19 mouse cellular contexts compared by ENCODE assay signal in genomic region chr15:103335488-103336235, GRCm38 (mm10). TPM values are rescaled to one million over a fixed set of nuclear protein-coding genes. Genes with fewer than 3 reads are reported as not detected.
A peak's percentile ranks its signal among the peaks of the same experiment; 100 is the strongest.
DNase-seq lines count a peak whose midpoint lies in the region; ATAC-seq and TF ChIP-seq lines count a peak whose summit lies in the region.
"Had no signal": no experiment of that assay in that cellular context is flagged by ENCODE, and none has a peak within 500 bp of the region (broad histone marks: within the 10 kb centered on the region; RNA-seq: fewer than 3 reads in every experiment).

No protein-coding gene starts in this region.

- H3K9me3 ChIP-seq in forebrain, postnatal 0 days (ENCODE audit: low read length): no peaks in the 10 kb centered on the region
- no peaks in the 10 kb centered on the region for H3K9me3 ChIP-seq in forebrain, embryonic 16.5 days (ENCODE audit: control insufficient read depth, low read length)
- H3K9me3 ChIP-seq in megakaryocyte, embryonic 14.5 days: no peaks in the 10 kb centered on the region
- H3K9me3 ChIP-seq in embryonic facial prominence, embryonic 10.5 days: no peaks in the 10 kb centered on the region
- no peaks in the 10 kb centered on the region for H3K9me3 ChIP-seq in neural tube, embryonic 15.5 days (replicated peaks)
- H3K9me3 ChIP-seq: limb, embryonic 12.5 days; liver, embryonic 15.5 days had no signal

- no peak overlapping the region for H3K4me3 ChIP-seq in forebrain, postnatal 0 days (ENCODE audit: low read depth, low read length)
- no peak overlapping the region for H3K4me3 ChIP-seq in forebrain, embryonic 16.5 days (replicated peaks; ENCODE audit: low read length)
- H3K4me3 ChIP-seq in megakaryocyte, embryonic 14.5 days (replicated peaks): peak overlapping the region; percentile 67
- H3K4me3 ChIP-seq in embryonic facial prominence, embryonic 10.5 days: peak overlapping the region; percentile 3; the same call in 1 of the 2 replicates
- no peak overlapping the region for H3K4me3 ChIP-seq in neural tube, embryonic 15.5 days (replicated peaks)
- H3K4me3 ChIP-seq: limb, embryonic 12.5 days; liver, embryonic 15.5 days had no signal

- no peak for TF ChIP-seq CTCF in forebrain, postnatal 0 days (IDR thresholded peaks at IDR 0.05; ENCODE audit: low read depth)

- H3K27me3 ChIP-seq in forebrain, postnatal 0 days (ENCODE audit: insufficient read depth, low read length): no peaks in the 10 kb centered on the region; the same call in 1 of the 2 replicates
- H3K27me3 ChIP-seq in forebrain, embryonic 16.5 days (replicated peaks; ENCODE audit: control insufficient read depth, insufficient read depth, low read length): peaks cover 6% of the 10 kb centered on the region
- no peaks in the 10 kb centered on the region for H3K27me3 ChIP-seq in megakaryocyte, embryonic 14.5 days (replicated peaks)
- H3K27me3 ChIP-seq in embryonic facial prominence, embryonic 10.5 days (replicated peaks; ENCODE audit: low read depth, poor library complexity, severe bottlenecking): peaks cover 45% of the 10 kb centered on the region
- peaks cover 10% of the 10 kb centered on the region for H3K27me3 ChIP-seq in neural tube, embryonic 15.5 days (replicated peaks)

- H3K27ac ChIP-seq in forebrain, postnatal 0 days (ENCODE audit: low read depth, low read length): peak overlapping the region; percentile 40; the same call in 1 of the 2 replicates
- H3K27ac ChIP-seq in forebrain, embryonic 16.5 days (ENCODE audit: low read length): no peak overlapping the region
- H3K27ac ChIP-seq in embryonic facial prominence, embryonic 10.5 days (replicated peaks): no peak overlapping the region; the same call in 1 of the 2 replicates
- peak overlapping the region; percentile 1; the same call in 1 of the 2 replicates for H3K27ac ChIP-seq in neural tube, embryonic 15.5 days (replicated peaks)
- H3K27ac ChIP-seq: hindbrain, embryonic 14.5 days; limb, embryonic 12.5 days; liver, embryonic 15.5 days had no signal

- DNase-seq in forebrain, postnatal 0 days: no peak
- DNase-seq in embryonic facial prominence, embryonic 10.5 days (ENCODE audit: low spot score): no peak
- no peak for DNase-seq in testis, postnatal 14 days (ENCODE audit: low spot score)
- DNase-seq: cerebellum, adult 11 months; heart, adult 11 months; kidney, adult 2 months; kidney, postnatal 36 days; lung, postnatal 14 days; thymus, postnatal 25 days had no signal

- H3K9ac ChIP-seq in forebrain, postnatal 0 days: no peak overlapping the region
- no peak overlapping the region for H3K9ac ChIP-seq in forebrain, embryonic 16.5 days (replicated peaks; ENCODE audit: low read depth, low read length)
- H3K9ac ChIP-seq in neural tube, embryonic 15.5 days (replicated peaks): no peak overlapping the region
- H3K9ac ChIP-seq: hindbrain, embryonic 14.5 days; limb, embryonic 12.5 days; liver, embryonic 15.5 days had no signal

- H3K36me3 ChIP-seq in forebrain, postnatal 0 days (ENCODE audit: insufficient read depth): no peaks in the 10 kb centered on the region
- H3K36me3 ChIP-seq in forebrain, embryonic 16.5 days (ENCODE audit: control insufficient read depth, insufficient read depth): no peaks in the 10 kb centered on the region
- peaks cover 78% of the 10 kb centered on the region for H3K36me3 ChIP-seq in megakaryocyte, embryonic 14.5 days (replicated peaks; ENCODE audit: low read length)
- no peaks in the 10 kb centered on the region for H3K36me3 ChIP-seq in embryonic facial prominence, embryonic 10.5 days (replicated peaks)
- no peaks in the 10 kb centered on the region for H3K36me3 ChIP-seq in neural tube, embryonic 15.5 days
- H3K36me3 ChIP-seq: limb, embryonic 12.5 days; liver, embryonic 15.5 days had no signal

- 24% methylated on average over 7 of the region's 7 CpGs for WGBS in forebrain, postnatal 0 days
- WGBS in forebrain, embryonic 16.5 days: 20% methylated on average over 7 of the region's 7 CpGs
- WGBS in embryonic facial prominence, embryonic 10.5 days: 21% methylated on average over 7 of the region's 7 CpGs
- 24% methylated on average over 7 of the region's 7 CpGs for WGBS in neural tube, embryonic 15.5 days

- H3K4me2 ChIP-seq in forebrain, postnatal 0 days (ENCODE audit: low read depth): no peak overlapping the region
- H3K4me2 ChIP-seq in forebrain, embryonic 16.5 days (ENCODE audit: low read length): no peak overlapping the region
- no peak overlapping the region for H3K4me2 ChIP-seq in neural tube, embryonic 15.5 days
- H3K4me2 ChIP-seq: hindbrain, embryonic 14.5 days; limb, embryonic 12.5 days; liver, embryonic 15.5 days had no signal

- no peaks in the 10 kb centered on the region for H3K4me1 ChIP-seq in forebrain, postnatal 0 days (ENCODE audit: insufficient read depth)
- peaks cover 15% of the 10 kb centered on the region for H3K4me1 ChIP-seq in forebrain, embryonic 16.5 days (replicated peaks; ENCODE audit: control insufficient read depth, insufficient read depth, low read length)
- peaks cover 85% of the 10 kb centered on the region for H3K4me1 ChIP-seq in megakaryocyte, embryonic 14.5 days
- H3K4me1 ChIP-seq in embryonic facial prominence, embryonic 10.5 days: peaks cover 84% of the 10 kb centered on the region
- H3K4me1 ChIP-seq in neural tube, embryonic 15.5 days: peaks cover 37% of the 10 kb centered on the region

- ATAC-seq in forebrain, postnatal 0 days: no peak
- ATAC-seq in forebrain, embryonic 16.5 days: no peak
- ATAC-seq in megakaryocyte, adult 5-6 weeks (ENCODE audit: poor library complexity, severe bottlenecking): no peak
- ATAC-seq in neural tube, embryonic 15.5 days (ENCODE audit: low FRiP score): no peak

RNA-seq across cellular contexts. Expression of gene Zfp385a, which starts 4.2 kb away (rescaled TPM):
- 11.6 and 13.0 TPM in 2 replicates for total RNA-seq in forebrain, postnatal 0 days (2014; rRNA removed)
- 20.5 and 21.3 TPM in 2 replicates for polyA plus RNA-seq in forebrain, postnatal 0 days (2015; fragmentation: Nextera tagmentation; extraction: Ambion mirVana)
- 12.2 and 13.1 TPM in 2 replicates for polyA plus RNA-seq in forebrain, embryonic 16.5 days (2015; fragmentation: Nextera tagmentation; extraction: Ambion mirVana)
- 1,319 and 2,156 TPM in 2 replicates for polyA plus RNA-seq in megakaryocyte, embryonic 14.5 days (2012; ENCODE audit: insufficient read depth, low replicate concordance)
- total RNA-seq in megakaryocyte, adult 5-6 weeks (2015): 35.8 and 40.1 TPM in 2 replicates
- 6.8 and 9.4 TPM in 2 replicates for total RNA-seq in megakaryocyte, adult 5-6 weeks (2017)
- 22.1 and 22.7 TPM in 2 replicates for polyA plus RNA-seq in embryonic facial prominence, embryonic 10.5 days (2016; fragmentation: Nextera tagmentation; extraction: Ambion mirVana)
- polyA plus RNA-seq in neural tube, embryonic 15.5 days (2015; fragmentation: Nextera tagmentation; extraction: Ambion mirVana): 18.6 and 19.9 TPM in 2 replicates

RNA-seq across cellular contexts. Expression of gene Gpr84, which starts 25.2 kb away (rescaled TPM):
- total RNA-seq in forebrain, postnatal 0 days (2014; rRNA removed): 0.29 and 0.54 TPM in 2 replicates
- 0.31 and 0.33 TPM in 2 replicates for polyA plus RNA-seq in forebrain, postnatal 0 days (2015; fragmentation: Nextera tagmentation; extraction: Ambion mirVana)
- 0.24 and 0.73 TPM in 2 replicates for polyA plus RNA-seq in forebrain, embryonic 16.5 days (2015; fragmentation: Nextera tagmentation; extraction: Ambion mirVana)
- polyA plus RNA-seq in megakaryocyte, embryonic 14.5 days (2012; ENCODE audit: insufficient read depth, low replicate concordance): 1.00 and 1.6 TPM in 2 replicates
- 2.9 and 3.8 TPM in 2 replicates for total RNA-seq in megakaryocyte, adult 5-6 weeks (2015)
- total RNA-seq in megakaryocyte, adult 5-6 weeks (2017): 1.7 and 3.3 TPM in 2 replicates
- polyA plus RNA-seq in embryonic facial prominence, embryonic 10.5 days (2016; fragmentation: Nextera tagmentation; extraction: Ambion mirVana): 0.16 and 0.29 TPM in 2 replicates
- polyA plus RNA-seq in neural tube, embryonic 15.5 days (2015; fragmentation: Nextera tagmentation; extraction: Ambion mirVana): 0.33 and 0.60 TPM in 2 replicates
- total RNA-seq: adrenal gland, adult 18-20 months; common myeloid progenitor, adult 5-6 weeks; neutrophil, adult 5-6 weeks had no signal

RNA-seq across cellular contexts. Expression of gene Itga5, which starts 30.9 kb away (rescaled TPM):
- 2.2 and 3.2 TPM in 2 replicates for total RNA-seq in forebrain, postnatal 0 days (2014; rRNA removed)
- 2.9 and 3.5 TPM in 2 replicates for polyA plus RNA-seq in forebrain, postnatal 0 days (2015; fragmentation: Nextera tagmentation; extraction: Ambion mirVana)
- 6.7 and 7.9 TPM in 2 replicates for polyA plus RNA-seq in forebrain, embryonic 16.5 days (2015; fragmentation: Nextera tagmentation; extraction: Ambion mirVana)
- 20.5 and 26.4 TPM in 2 replicates for polyA plus RNA-seq in megakaryocyte, embryonic 14.5 days (2012; ENCODE audit: insufficient read depth, low replicate concordance)
- total RNA-seq in megakaryocyte, adult 5-6 weeks (2015): 18.4 and 21.4 TPM in 2 replicates
- 8.3 and 9.5 TPM in 2 replicates for total RNA-seq in megakaryocyte, adult 5-6 weeks (2017)
- 29.5 and 29.7 TPM in 2 replicates for polyA plus RNA-seq in embryonic facial prominence, embryonic 10.5 days (2016; fragmentation: Nextera tagmentation; extraction: Ambion mirVana)
- polyA plus RNA-seq in neural tube, embryonic 15.5 days (2015; fragmentation: Nextera tagmentation; extraction: Ambion mirVana): 7.2 and 12.7 TPM in 2 replicates

Comparison
In these comparisons a context has a peak if more than half of its experiments do, and no peak if none do; other contexts are left out.
1. H3K27ac ChIP-seq: peak in forebrain, postnatal 0 days (single experiment) and neural tube, embryonic 15.5 days (single experiment); none in forebrain, embryonic 16.5 days (single experiment) and embryonic facial prominence, embryonic 10.5 days (single experiment).
2. H3K4me3 ChIP-seq: peak in megakaryocyte, embryonic 14.5 days (single experiment) and embryonic facial prominence, embryonic 10.5 days (single experiment); none in forebrain, postnatal 0 days (single experiment), forebrain, embryonic 16.5 days (single experiment) and neural tube, embryonic 15.5 days (single experiment).
3. RNA of gene Zfp385a, which starts 4.2 kb away (polyA plus RNA-seq): 1,319 to 2,156 TPM in megakaryocyte, embryonic 14.5 days; 22.1 to 22.7 TPM in embryonic facial prominence, embryonic 10.5 days, 20.5 to 21.3 TPM in forebrain, postnatal 0 days, 18.6 to 19.9 TPM in neural tube, embryonic 15.5 days and 12.2 to 13.1 TPM in forebrain, embryonic 16.5 days; every median in the first group is over 10 times any median in the second.